Mouse (Mus musculus): ENCODE results near the gene Klhdc2. TPM values are rescaled to one million over a fixed set of nuclear protein-coding genes. Genes with fewer than 3 reads are reported as not detected.

The Klhdc2 gene
- total RNA-seq, 2 experiments from 2014 or later, result 102 to 105 TPM

- intact Hi-C loops (cut with DNase I), result loop anchor here (5.0 kb wide), 1 partner anchor 57 kb away; the partner anchor contains the start of gene Klhdc1
- peak in 1 of 2 experiments; percentile 20 for DNase-seq
Observed at GRCm38 (mm10) chr12:69299231-69299630, 2.8 kb downstream of the Klhdc2 start.

- intact Hi-C loops (cut with DNase I), result loop anchor here (5.0 kb wide), 2 partner anchors 37 to 58 kb away; partner anchors contain the start of gene Klhdc1
- DNase-seq, result no peak
Observed at GRCm38 (mm10) chr12:69299831-69300230, 3.4 kb downstream of the Klhdc2 start.

GRCm38 (mm10) chr12:69300391-69300790 is 3.9 kb downstream of the Klhdc2 start:
- intact Hi-C loops (cut with DNase I), result loop anchor here (5.0 kb wide), 1 partner anchor 37 kb away; no protein-coding TSS in a partner anchor

GRCm38 (mm10) chr12:69302171-69302570 is 5.7 kb downstream of the Klhdc2 start:
- intact Hi-C loops (cut with DNase I), result loop anchor here (5.0 kb wide), 1 partner anchor 35 kb away; no protein-coding TSS in a partner anchor
- DNase-seq, result no peak

More at GRCm38 (mm10) chr12:69300391-69300790, 3.9 kb downstream of the Klhdc2 start:
- no peak for DNase-seq

- no peak for DNase-seq
- intact Hi-C loops (cut with DNase I), result loop anchor here (5.0 kb wide), 1 partner anchor 33 kb away; no protein-coding TSS in a partner anchor
Observed at GRCm38 (mm10) chr12:69304051-69304450, 7.6 kb downstream of the Klhdc2 start.

- intact Hi-C loops (cut with DNase I), result no loop called here
- no peak for DNase-seq
Observed at GRCm38 (mm10) chr12:69306333-69306732, 9.9 kb downstream of the Klhdc2 start.

- intact Hi-C loops (cut with DNase I), result loop anchor here (5.0 kb wide), 1 partner anchor 97 kb away; no protein-coding TSS in a partner anchor
- no peak for DNase-seq
Observed at GRCm38 (mm10) chr12:69309659-69310058, 13.2 kb downstream of the Klhdc2 start.

GRCm38 (mm10) chr12:69318431-69318830 is 21.9 kb downstream of the Klhdc2 start:
- intact Hi-C loops (cut with DNase I), result no loop called here
- DNase-seq, result no peak

- no peak for DNase-seq
- intact Hi-C loops (cut with DNase I), result loop anchor here (5.0 kb wide), 1 partner anchor 119 kb away; no protein-coding TSS in a partner anchor
Observed at GRCm38 (mm10) chr12:69331187-69331586, 34.7 kb downstream of the Klhdc2 start.

GRCm38 (mm10) chr12:69332147-69332546 is 35.7 kb downstream of the Klhdc2 start:
- intact Hi-C loops (cut with DNase I), result loop anchor here (5.0 kb wide), 1 partner anchor 120 kb away; no protein-coding TSS in a partner anchor
- no peak for DNase-seq

GRCm38 (mm10) chr12:69333547-69333946 is 37.1 kb downstream of the Klhdc2 start:
- intact Hi-C loops (cut with DNase I), result loop anchor here (5.0 kb wide), 1 partner anchor 121 kb away; no protein-coding TSS in a partner anchor
- DNase-seq, result no peak

- intact Hi-C loops (cut with DNase I), result loop anchor here (10.0 kb wide), 1 partner anchor 335 kb away; the partner anchor contains the start of gene Sos2
- DNase-seq, result no peak
Observed at GRCm38 (mm10) chr12:69349928-69350327, 53.4 kb downstream of the Klhdc2 start.

GRCm38 (mm10) chr12:69351685-69352084 is 55.2 kb downstream of the Klhdc2 start:
- intact Hi-C loops (cut with DNase I), result loop anchor here (10.0 kb wide), 1 partner anchor 333 kb away; the partner anchor contains the start of gene Sos2
- DNase-seq, result no peak

- intact Hi-C loops (cut with DNase I), result loop anchor here (10.0 kb wide), 1 partner anchor 328 kb away; the partner anchor contains the start of gene Sos2
- peak; percentile 73 to 75 for DNase-seq
Observed at GRCm38 (mm10) chr12:69356546-69357299, 60.2 kb downstream of the Klhdc2 start, which contains the start of gene Nemf. Gene Nemf, minus strand, starts transcription at chr12:69357165.

- intact Hi-C loops (cut with DNase I), result loop anchor here (10.0 kb wide), 1 partner anchor 328 kb away; the partner anchor contains the start of gene Sos2
- DNase-seq, result no peak
Observed at GRCm38 (mm10) chr12:69357300-69357646, 60.8 kb downstream of the Klhdc2 start.

Other genes with a start within 250 kb of the Klhdc2 start
- gene Rps29, start 137.5 kb upstream of the Klhdc2 start, total RNA-seq (2021), result 100 to 1,000 TPM; 736 to 913 TPM
- gene Lrr1, start 127.9 kb upstream of the Klhdc2 start, total RNA-seq (2021), result not detected
- gene Rpl36al, start 112.6 kb upstream of the Klhdc2 start, total RNA-seq (2021), result 100 to 1,000 TPM; 256 to 308 TPM
- gene Mgat2, start 112.5 kb upstream of the Klhdc2 start, total RNA-seq (2021), result 1 to 10 TPM; 6.5 to 7.7 TPM
- gene Gm49383, start 99.6 kb upstream of the Klhdc2 start, total RNA-seq (2021), result 1 to 10 TPM; 1.9 to 3.2 TPM
- under 1 TPM; 0.33 to 0.44 TPM for gene Dnaaf2, start 98.3 kb upstream of the Klhdc2 start, total RNA-seq (2021)
- 1 to 10 TPM; 1.5 to 1.8 TPM for gene Gm49384, start 92.4 kb upstream of the Klhdc2 start, total RNA-seq (2021)
- under 1 TPM; 0.30 to 0.33 TPM for gene Pole2, start 68.5 kb upstream of the Klhdc2 start, total RNA-seq (2021)
- 10 to 100 TPM; 17.2 to 19.6 TPM for gene Klhdc1, start 55.5 kb upstream of the Klhdc2 start, total RNA-seq (2021)
- gene Nemf, start 60.5 kb downstream of the Klhdc2 start, total RNA-seq (2021), result 10 to 100 TPM; 15.9 to 21.6 TPM
- 10 to 100 TPM; 18.3 to 20.9 TPM for gene Arf6, start 75.5 kb downstream of the Klhdc2 start, total RNA-seq (2021)
- not detected for gene Gm9887, start 75.8 kb downstream of the Klhdc2 start, total RNA-seq (2021)